Mouse (Mus musculus): Measurements from ENCODE around the gene Suclg1.

Suclg1 gene

GRCm38 (mm10) chr6:73248237-73249048 lies at the start of gene Suclg1:
Suclg1 (plus strand) TSS chr6:73248382.
- DNase-seq (ENCODE audit: low spot score in 2 of 2) = peak; percentile 93 to 94

DNA sequence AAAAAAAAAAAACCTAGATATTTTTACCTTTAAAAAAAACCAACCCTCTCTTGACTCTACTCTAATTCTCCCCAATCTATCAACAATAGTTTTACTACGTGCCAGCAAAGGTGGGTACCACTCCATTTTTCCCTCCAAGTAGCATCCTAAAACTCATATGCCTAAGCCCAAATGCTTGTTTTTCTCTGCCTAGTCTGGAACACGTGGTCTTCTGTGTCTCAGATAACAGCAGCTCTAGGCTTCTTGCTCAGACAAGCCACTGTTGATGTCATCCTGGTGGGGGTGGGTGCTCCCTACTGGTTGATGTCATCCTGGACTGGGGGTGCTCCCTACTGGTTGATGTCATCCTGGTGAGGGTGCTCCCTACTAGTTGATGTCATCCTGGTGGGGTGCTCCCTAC lies 44.5 kb upstream of the Suclg1 start:
- DNase-seq (ENCODE audit: low spot score in 2 of 2) = no peak

GRCm38 (mm10) chr6:73204937-73205336 lies 43.2 kb upstream of the Suclg1 start:
- DNase-seq (ENCODE audit: low spot score in 2 of 2) = no peak

DNA sequence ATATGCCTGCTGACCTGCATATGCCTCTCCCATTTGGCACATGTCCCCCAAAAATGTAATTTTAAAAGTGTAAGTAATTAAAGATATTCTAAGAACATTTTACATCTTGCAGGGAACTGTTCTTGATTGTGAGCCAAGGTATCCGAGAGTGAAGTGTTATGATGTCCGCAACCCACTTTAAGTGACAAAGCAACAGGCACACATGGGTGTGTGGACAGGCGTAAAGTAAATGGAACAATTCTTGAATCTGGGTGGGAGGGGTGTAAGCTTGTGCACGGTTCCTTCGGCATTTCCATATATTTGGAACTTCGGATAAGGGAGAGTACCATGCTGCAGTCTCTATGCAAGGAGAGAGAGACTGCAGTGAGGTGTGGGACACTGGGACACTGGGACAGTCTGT lies 38.6 kb upstream of the Suclg1 start:
- peak in 1 of 2 experiments; percentile 6 for DNase-seq (ENCODE audit: low spot score in 2 of 2)

GRCm38 (mm10) chr6:73210445-73210972 lies 37.7 kb upstream of the Suclg1 start:
- no peak for DNase-seq (ENCODE audit: low spot score in 2 of 2)

DNA sequence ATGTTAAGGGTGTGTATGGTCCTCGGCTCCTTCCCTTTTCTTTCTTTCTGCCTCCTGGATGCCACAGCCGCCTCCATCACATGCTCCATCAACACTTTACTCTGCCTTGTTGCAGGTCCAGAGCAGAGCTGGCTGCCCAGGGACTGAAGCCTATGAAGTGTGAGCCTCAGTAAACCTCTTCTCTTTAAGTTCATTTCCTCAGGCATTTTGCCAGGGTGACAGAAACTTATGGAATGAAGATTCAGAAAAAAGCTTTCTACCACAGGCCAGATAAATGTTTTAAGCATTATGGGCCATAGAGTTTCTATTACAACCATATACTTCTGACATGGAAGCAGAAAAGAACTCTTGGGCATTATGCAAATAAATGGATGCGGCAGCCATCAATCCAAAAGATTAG lies 37.1 kb upstream of the Suclg1 start:
- no peak for DNase-seq (ENCODE audit: low spot score in 2 of 2)

- DNase-seq (ENCODE audit: low spot score in 2 of 2) = no peak
These were observed 36.6 kb upstream of the Suclg1 start for GRCm38 (mm10) chr6:73211602-73212001.

- DNase-seq (ENCODE audit: low spot score in 2 of 2) = peak; percentile 88
These were observed 26.8 kb upstream of the Suclg1 start, which contains the start of gene Dnah6 for GRCm38 (mm10) chr6:73221189-73221957. Dnah6 (minus strand) TSS chr6:73221651.

DNA sequence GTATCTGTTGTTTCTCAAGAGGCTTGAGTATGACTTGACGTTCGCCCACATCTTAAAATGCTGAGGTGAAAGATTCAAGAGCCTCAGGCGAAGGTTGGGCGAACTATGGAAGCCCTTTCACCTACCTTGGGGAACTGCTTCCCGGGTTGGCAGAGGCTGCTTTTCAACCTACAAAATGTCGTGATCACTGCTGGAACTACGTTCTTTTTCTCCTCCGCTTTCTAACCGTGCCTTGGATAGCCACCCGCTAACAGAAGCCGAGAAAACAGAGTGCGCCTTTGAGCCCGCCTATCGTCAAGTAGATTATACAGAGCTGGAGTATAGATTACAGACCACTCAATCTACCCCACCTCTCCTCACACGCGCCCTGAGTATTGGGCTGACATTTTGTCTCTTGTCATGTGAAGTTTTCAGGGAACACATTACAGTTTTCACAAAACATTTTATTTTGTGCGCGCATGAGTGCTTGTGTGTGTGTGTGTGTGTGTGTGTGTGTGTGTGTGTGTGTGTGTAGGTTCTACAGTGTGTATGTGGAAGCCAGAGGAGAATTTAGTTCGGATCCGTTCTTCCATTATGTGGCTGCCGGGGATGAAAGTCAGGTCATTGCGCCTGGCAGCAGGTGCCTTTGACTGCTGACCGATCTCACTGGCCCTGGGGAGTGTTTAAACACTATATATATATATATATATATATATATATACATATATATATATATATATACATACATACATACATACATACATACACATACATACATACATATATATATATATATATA lies 26.0 kb upstream of the Suclg1 start:
- DNase-seq (ENCODE audit: low spot score in 2 of 2) = peak; percentile 29 to 55

DNA sequence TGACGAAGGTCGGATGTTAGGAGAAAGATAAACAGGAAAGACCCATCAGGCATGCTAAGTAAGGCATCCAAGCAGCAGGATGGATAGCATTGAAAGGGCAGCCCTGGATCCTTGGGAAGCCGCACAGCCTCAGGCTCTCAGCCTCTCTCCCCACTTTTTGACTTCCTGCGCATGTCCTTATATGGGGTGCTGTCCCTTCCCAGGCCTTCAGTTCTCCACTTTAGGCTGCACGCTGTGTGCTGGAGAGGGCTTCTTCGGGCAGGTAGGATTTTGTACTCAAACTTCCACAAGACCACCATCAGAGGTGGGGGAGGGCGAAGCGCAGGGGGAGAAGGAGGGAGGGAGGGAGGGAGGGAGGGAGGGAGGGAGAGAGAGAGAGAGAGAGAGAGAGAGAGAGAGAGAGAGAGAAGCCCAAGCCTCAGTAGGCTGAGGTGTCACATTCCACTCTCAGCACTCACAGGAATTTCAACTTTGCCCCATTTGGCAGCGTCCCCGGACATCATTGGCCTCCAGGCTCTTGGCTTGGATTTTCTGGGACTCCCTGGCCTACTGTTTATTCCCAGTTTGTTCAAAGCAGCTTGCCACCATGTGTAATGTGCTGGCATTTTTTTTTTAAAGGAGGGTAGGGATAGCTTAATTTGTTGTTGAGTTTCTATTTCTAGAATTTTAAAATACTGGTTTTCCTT lies 25.2 kb upstream of the Suclg1 start:
- DNase-seq (ENCODE audit: low spot score in 2 of 2) = peak; percentile 49 to 52

GRCm38 (mm10) chr6:73227376-73228158 lies 20.6 kb upstream of the Suclg1 start:
- no peak for DNase-seq (ENCODE audit: low spot score in 2 of 2)

GRCm38 (mm10) chr6:73228408-73228807 lies 19.8 kb upstream of the Suclg1 start:
- no peak for DNase-seq (ENCODE audit: low spot score in 2 of 2)

DNA sequence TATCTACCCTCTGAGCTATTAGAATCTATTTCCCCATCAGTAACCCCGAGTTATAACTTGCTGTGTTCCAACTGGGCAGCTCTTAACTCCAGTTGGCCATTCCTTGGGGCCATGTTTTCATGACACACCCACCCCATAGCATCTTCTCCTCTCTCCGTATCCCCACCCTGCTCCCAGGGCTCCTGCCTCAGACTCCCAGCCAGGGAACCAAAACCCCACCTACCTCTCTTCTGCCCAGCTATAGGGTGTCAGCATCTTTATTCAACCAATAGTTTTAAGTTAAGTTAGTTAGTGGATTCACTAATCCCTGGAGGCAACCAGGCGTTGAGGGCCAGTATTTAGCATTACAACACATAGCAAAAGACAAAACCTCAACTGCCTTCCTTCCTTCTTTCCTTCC lies 19.3 kb upstream of the Suclg1 start:
- DNase-seq (ENCODE audit: low spot score in 2 of 2) = no peak

GRCm38 (mm10) chr6:73232152-73232584 lies 16.0 kb upstream of the Suclg1 start:
- no peak for DNase-seq (ENCODE audit: low spot score in 2 of 2)

DNA sequence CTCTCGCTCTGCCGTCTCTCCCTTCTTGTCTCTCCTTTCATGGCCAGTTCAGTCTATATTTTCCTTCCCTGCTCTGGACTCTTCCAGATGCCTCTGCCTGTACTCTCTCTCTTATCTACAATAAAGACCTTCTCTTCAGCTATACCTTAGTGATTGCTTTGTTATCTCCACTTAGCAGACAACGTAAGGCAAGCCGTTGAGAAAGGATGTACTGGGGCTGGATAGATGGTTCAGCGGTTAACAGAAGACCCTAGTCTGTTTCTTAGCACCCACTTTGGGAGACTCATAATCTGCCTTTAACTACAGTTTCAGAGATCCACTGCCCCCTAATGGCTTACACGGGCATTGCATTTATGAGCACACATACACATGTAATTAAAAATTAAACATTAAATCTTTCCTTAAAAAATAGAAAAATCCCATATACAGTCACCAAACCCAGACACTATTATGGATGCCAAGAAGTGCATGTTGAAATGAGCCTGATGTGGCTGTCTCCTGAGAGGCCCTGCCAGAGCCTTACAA lies 14.9 kb upstream of the Suclg1 start:
- no peak for DNase-seq (ENCODE audit: low spot score in 2 of 2)

- no peak for DNase-seq (ENCODE audit: low spot score in 2 of 2)
These were observed 13.8 kb upstream of the Suclg1 start for GRCm38 (mm10) chr6:73234302-73234900.

- no peak for DNase-seq (ENCODE audit: low spot score in 2 of 2)
These were observed 12.5 kb upstream of the Suclg1 start for GRCm38 (mm10) chr6:73235650-73236049.

- DNase-seq (ENCODE audit: low spot score in 2 of 2) = no peak
These were observed 1.4 kb upstream of the Suclg1 start for GRCm38 (mm10) chr6:73246821-73247220.

DNA sequence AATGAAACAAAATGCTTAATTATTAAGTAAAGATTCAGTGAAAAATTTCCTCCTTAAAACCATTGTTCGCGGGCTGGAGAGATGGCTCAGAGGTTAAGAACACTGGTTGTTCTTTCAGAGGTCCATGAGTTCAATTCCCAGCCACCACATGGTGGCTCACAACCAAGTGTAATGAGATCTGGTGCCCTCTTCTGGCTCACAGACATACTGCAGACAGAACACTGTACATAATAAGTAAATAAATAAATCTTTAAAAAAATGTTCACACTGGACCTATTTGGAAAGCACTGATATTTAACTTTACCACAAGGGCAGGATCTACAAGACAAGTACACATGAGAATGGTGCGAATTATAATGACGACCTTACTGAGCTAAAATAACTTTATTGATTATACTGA lies 730 bp upstream of the Suclg1 start:
- no peak for DNase-seq (ENCODE audit: low spot score in 2 of 2)

- DNase-seq (ENCODE audit: low spot score in 2 of 2) = peak in 1 of 2 experiments; percentile 26
These were observed 854 bp downstream of the Suclg1 start for GRCm38 (mm10) chr6:73249049-73249422.

Measured in right cerebral cortex, adult 2 months (tissue).